ENCODE assay signal across 25 mouse cellular contexts in genomic region chr2:158009373-158009772, GRCm38 (mm10). TPM values are rescaled to one million over a fixed set of nuclear protein-coding genes. Genes with fewer than 3 reads are reported as not detected.
DNase-seq lines count a peak whose midpoint lies in the region; TF ChIP-seq lines count a peak whose summit lies in the region.
"Had no signal": no experiment of that assay in that cellular context is flagged by ENCODE, and none has a peak within 500 bp of the region (broad histone marks: within the 10 kb centered on the region; RNA-seq: fewer than 3 reads in every experiment).

No protein-coding gene starts in this region.

- no peak for TF ChIP-seq CTCF in liver, adult 2 months (IDR thresholded peaks at IDR 0.05; ENCODE audit: low read depth, low read length)
- no peak for TF ChIP-seq CTCF in layer of hippocampus, adult 2 months (conservative IDR thresholded peaks at IDR 0.05)

- peaks cover 6% of the 10 kb centered on the region for H3K36me3 ChIP-seq in liver, adult 2 months (ENCODE audit: control insufficient read depth, insufficient read depth, low read length)

- no peaks in the 10 kb centered on the region for H3K27me3 ChIP-seq in liver, adult 2 months (ENCODE audit: control insufficient read depth, insufficient read depth, low read length)
- H3K27me3 ChIP-seq: CH12.LX; embryonic facial prominence, embryonic 12.5 days; hindbrain, embryonic 15.5 days; limb, embryonic 15.5 days; midbrain, embryonic 13.5 days; neural tube, embryonic 13.5 days had no signal

- peaks cover 6% of the 10 kb centered on the region; the same call in 1 of the 2 replicates for H3K79me2 ChIP-seq in liver, adult 2 months (ENCODE audit: control insufficient read depth, insufficient read depth, low read length)

- no peak overlapping the region for H3K4me3 ChIP-seq in liver, adult 2 months (ENCODE audit: insufficient read depth, low read depth, low read length)
- no peak overlapping the region for H3K4me3 ChIP-seq in layer of hippocampus, adult 2 months
- H3K4me3 ChIP-seq: embryonic facial prominence, embryonic 12.5 days; hindbrain, embryonic 10.5 days; hindbrain, embryonic 15.5 days; limb, embryonic 10.5 days; limb, embryonic 15.5 days; midbrain, embryonic 13.5 days; neural tube, embryonic 13.5 days had no signal

- DNase-seq in gastrocnemius, adult 18-20 months (ENCODE audit: low spot score): peak; percentile 15
- no peak for DNase-seq in gastrocnemius, postnatal 4 days (ENCODE audit: low spot score in 2 of 2)
- DNase-seq in heart, adult 9 months (ENCODE audit: low spot score in 2 of 2): peak; percentile 4 to 17
- no peak for DNase-seq in heart, postnatal 36 days
- peak; percentile 63 for DNase-seq in liver, adult 2 months (ENCODE audit: extremely low read depth, low read depth, low spot score)
- DNase-seq in liver: no peak
- peak; percentile 13 to 17 for DNase-seq in heart, postnatal 10 days
- no peak for DNase-seq in layer of hippocampus, adult 2 months (ENCODE audit: low spot score in 2 of 2)
- DNase-seq: adrenal gland, adult 8-10 months; cerebellum, adult 9-11 months; embryo, embryonic 11 days; kidney, adult 9 months; kidney, postnatal 10 days; layer of hippocampus, adult 9-11 months; right cerebral cortex, postnatal 4 days; thymus, postnatal 4 days had no signal

- WGBS in liver, adult 2 months: 39% methylated on average over 7 of the region's 7 CpGs

- no peak overlapping the region for H3K27ac ChIP-seq in liver, adult 2 months (replicated peaks; ENCODE audit: insufficient read depth, low read depth, low read length)
- no peak overlapping the region for H3K27ac ChIP-seq in layer of hippocampus, adult 2 months
- H3K27ac ChIP-seq: embryonic facial prominence, embryonic 12.5 days; hindbrain, embryonic 10.5 days; hindbrain, embryonic 15.5 days; limb, embryonic 10.5 days; limb, embryonic 15.5 days; macrophage; midbrain, embryonic 13.5 days; neural tube, embryonic 13.5 days had no signal

- intact Hi-C loops in heart, postnatal 36 days (cut with DNase I): no loop called here
- intact Hi-C loops in heart, postnatal 10 days (cut with DNase I): no loop called here

- no peak overlapping the region for H3K9ac ChIP-seq in liver, adult 2 months (ENCODE audit: low read depth, low read length)
- H3K9ac ChIP-seq: embryonic facial prominence, embryonic 12.5 days; hindbrain, embryonic 15.5 days; limb, embryonic 15.5 days; neural tube, embryonic 13.5 days had no signal

- 0 out of 2 replicates have a peak, but pooled peaks cover 2% of the 10 kb centered on the region for H3K4me1 ChIP-seq in liver, adult 2 months (ENCODE audit: control insufficient read depth, insufficient read depth, low read length)
- H3K4me1 ChIP-seq: embryonic facial prominence, embryonic 12.5 days; hindbrain, embryonic 10.5 days; hindbrain, embryonic 15.5 days; limb, embryonic 10.5 days; limb, embryonic 15.5 days; midbrain, embryonic 13.5 days; neural tube, embryonic 13.5 days had no signal

- TF ChIP-seq POLR2A in liver, adult 2 months (IDR thresholded peaks at IDR 0.05; ENCODE audit: extremely low read depth, insufficient read depth, low read length): no peak

RNA-seq across cellular contexts. Expression of gene Tti1, which starts 18.9 kb away (rescaled TPM):
- 10 to 100 TPM; 19.3 to 25.4 TPM for total RNA-seq in gastrocnemius, adult 18-20 months (2021)
- 10 to 100 TPM; 20.9 to 24.3 TPM for total RNA-seq in gastrocnemius, postnatal 4 days (2021)
- 10 to 100 TPM; 22.8 to 22.9 TPM for total RNA-seq in heart, postnatal 36 days (2021)
- total RNA-seq in liver, adult 2 months (2014; rRNA removed): 8.2 and 8.9 TPM in 2 replicates
- polyA plus RNA-seq in liver, adult 2 months (2012; rRNA removed): 7.6 and 9.0 TPM in 2 replicates
- total RNA-seq in heart, postnatal 10 days (2021): 10 to 100 TPM; 21.3 to 26.1 TPM
- 10 to 100 TPM; 21.1 to 23.6 TPM for total RNA-seq in layer of hippocampus, adult 2 months (2021)

RNA-seq across cellular contexts. Expression of gene Rprd1b, which starts 18.9 kb away (rescaled TPM):
- total RNA-seq in gastrocnemius, adult 18-20 months (2021): 10 to 100 TPM; 23.2 to 29.3 TPM
- 10 to 100 TPM; 47.9 to 54.9 TPM for total RNA-seq in gastrocnemius, postnatal 4 days (2021)
- 10 to 100 TPM; 28.3 to 37.7 TPM for total RNA-seq in heart, postnatal 36 days (2021)
- total RNA-seq in liver, adult 2 months (2014; rRNA removed): 6.8 and 8.3 TPM in 2 replicates
- 12.8 and 14.2 TPM in 2 replicates for polyA plus RNA-seq in liver, adult 2 months (2012; rRNA removed)
- 10 to 100 TPM; 30.0 to 32.4 TPM for total RNA-seq in heart, postnatal 10 days (2021)
- 10 to 100 TPM; 48.9 to 57.2 TPM for total RNA-seq in layer of hippocampus, adult 2 months (2021)

Comparison
In these comparisons a context has a peak if more than half of its experiments do, and no peak if none do; other contexts are left out.
1. DNase-seq: peak in gastrocnemius, adult 18-20 months (single experiment), heart, adult 9 months (2 of 2), liver, adult 2 months (single experiment) and heart, postnatal 10 days (2 of 2); none in gastrocnemius, postnatal 4 days (0 of 2), heart, postnatal 36 days (0 of 2), liver (single experiment) and layer of hippocampus, adult 2 months (0 of 2).